Mouse (Mus musculus) urinary bladder, adult 2 months (tissue): ENCODE measurements around the gene Pa2g4. TPM values are rescaled to one million over a fixed set of nuclear protein-coding genes. Genes with fewer than 3 reads are reported as not detected.
"Not testable (repeated sequence)": the region's sequence is repeated elsewhere in the genome, so short reads cannot be mapped to it uniquely, and the experiment has no call there.

Experiments used
- DNase-seq: peaks from one replicate; pipeline ENCODE4 v3.0.0; 2022; ENCODE audit warnings: low spot score
- polyA plus RNA-seq: library from polyadenylated mRNA; depleted of rRNA; stranded (reverse); fragments of >200 nt; gene quantifications from 2 replicates; pipeline ENCODE4 v1.2.3, GENCODE M21; 2012; rRNA removed

The Pa2g4 gene
- 74.1 and 75.9 TPM in 2 replicates for polyA plus RNA-seq

GRCm38 (mm10) chr10:128565788-128566531 lies at the start of gene Pa2g4:
Gene Pa2g4, minus strand, starts transcription at chr10:128565987.
- peak; percentile 98 for DNase-seq

- DNase-seq = no peak
These were observed 49.1 kb upstream of the Pa2g4 start for GRCm38 (mm10) chr10:128614934-128615333.

- DNase-seq = not testable (repeated sequence)
These were observed 48.0 kb upstream of the Pa2g4 start for GRCm38 (mm10) chr10:128613820-128614219.

GRCm38 (mm10) chr10:128613154-128613440 lies 47.3 kb upstream of the Pa2g4 start:
- no peak for DNase-seq

GRCm38 (mm10) chr10:128612433-128613153 lies 46.8 kb upstream of the Pa2g4 start:
- peak; percentile 40 for DNase-seq

GRCm38 (mm10) chr10:128606483-128606882 lies 40.7 kb upstream of the Pa2g4 start:
- DNase-seq = no peak

- no peak for DNase-seq
These were observed 36.8 kb upstream of the Pa2g4 start for GRCm38 (mm10) chr10:128602470-128603128.

- DNase-seq = no peak
These were observed 35.7 kb upstream of the Pa2g4 start for GRCm38 (mm10) chr10:128601499-128601898.

GRCm38 (mm10) chr10:128598476-128598875 lies 32.7 kb upstream of the Pa2g4 start:
- no peak for DNase-seq

GRCm38 (mm10) chr10:128592797-128593196 lies 27.0 kb upstream of the Pa2g4 start:
- no peak for DNase-seq

GRCm38 (mm10) chr10:128591436-128591835 lies 25.6 kb upstream of the Pa2g4 start:
- no peak for DNase-seq

- peak; percentile 49 for DNase-seq
These were observed 24.5 kb upstream of the Pa2g4 start for GRCm38 (mm10) chr10:128590193-128590690.

GRCm38 (mm10) chr10:128589464-128590192 lies 23.8 kb upstream of the Pa2g4 start, which contains the start of gene Erbb3:
Gene Erbb3, minus strand, starts transcription at chr10:128589652.
- peak; percentile 82 for DNase-seq

GRCm38 (mm10) chr10:128588775-128589463 lies 23.1 kb upstream of the Pa2g4 start:
- DNase-seq = no peak

- no peak for DNase-seq
These were observed 22.3 kb upstream of the Pa2g4 start for GRCm38 (mm10) chr10:128588136-128588535.

- no peak for DNase-seq
These were observed 21.9 kb upstream of the Pa2g4 start for GRCm38 (mm10) chr10:128587697-128588096.

- DNase-seq = no peak
These were observed 21.3 kb upstream of the Pa2g4 start for GRCm38 (mm10) chr10:128587120-128587519.

- DNase-seq = no peak
These were observed 20.8 kb upstream of the Pa2g4 start for GRCm38 (mm10) chr10:128586546-128586945.

- DNase-seq = no peak
These were observed 18.6 kb upstream of the Pa2g4 start for GRCm38 (mm10) chr10:128584386-128584785.

GRCm38 (mm10) chr10:128583644-128584043 lies 17.9 kb upstream of the Pa2g4 start:
- no peak for DNase-seq

GRCm38 (mm10) chr10:128579731-128580130 lies 13.9 kb upstream of the Pa2g4 start:
- DNase-seq = no peak
